Mouse (Mus musculus) cerebellum, adult 8-10 months (tissue): ENCODE data around the gene Gm5751.
"Not testable (repeated sequence)": the region's sequence is repeated elsewhere in the genome, so short reads cannot be mapped to it uniquely, and the experiment has no call there.

ENCODE experiments used
- DNase-seq: peaks from one replicate; pipeline ENCODE4 v3.0.0; 2022

Gene Gm5751

DNA sequence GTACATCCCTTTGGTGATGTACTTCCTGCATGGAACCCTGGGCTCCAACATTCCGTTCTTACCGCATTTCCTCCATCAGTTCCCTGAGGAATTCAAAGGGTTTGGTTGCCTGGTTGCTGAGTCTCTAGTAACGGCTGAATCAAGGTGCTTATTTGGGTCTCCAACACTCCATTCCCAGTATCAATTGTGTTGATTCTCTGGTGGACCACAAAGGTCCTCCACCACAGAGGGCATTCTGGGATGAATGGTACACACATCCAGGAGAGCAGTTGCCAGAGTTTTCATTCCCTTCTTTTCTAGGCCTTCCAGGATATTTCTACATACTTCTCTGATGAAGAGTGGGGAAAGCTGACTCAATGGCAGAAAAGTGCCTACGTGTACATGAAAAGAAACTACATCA, at the start of gene Gm5751:
TSS of gene Gm5751 (plus strand) at position 301 of the 400 bp plus-strand sequence.
- not testable (repeated sequence) for DNase-seq

DNA sequence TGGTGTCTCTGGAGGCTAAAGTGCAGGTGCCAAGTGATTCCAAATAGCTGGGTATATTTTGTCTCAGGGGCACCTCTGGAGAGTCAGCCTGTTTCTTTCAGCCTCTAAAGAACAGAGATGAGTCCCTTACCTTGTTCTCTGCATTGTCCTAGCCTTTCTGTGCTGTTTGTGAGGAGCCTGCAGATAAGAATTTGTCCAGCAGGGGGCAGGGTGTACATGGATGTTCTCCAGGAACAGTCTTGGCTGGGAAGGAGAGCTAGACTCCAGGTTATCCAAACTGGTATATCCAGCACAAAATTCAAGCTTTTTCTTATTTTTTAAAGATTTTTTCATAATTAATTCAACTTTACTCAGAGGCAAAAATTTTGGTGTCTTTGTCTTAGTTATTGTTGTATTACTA, 42.0 kb upstream of the Gm5751 start:
- peak; percentile 35 for DNase-seq

DNA sequence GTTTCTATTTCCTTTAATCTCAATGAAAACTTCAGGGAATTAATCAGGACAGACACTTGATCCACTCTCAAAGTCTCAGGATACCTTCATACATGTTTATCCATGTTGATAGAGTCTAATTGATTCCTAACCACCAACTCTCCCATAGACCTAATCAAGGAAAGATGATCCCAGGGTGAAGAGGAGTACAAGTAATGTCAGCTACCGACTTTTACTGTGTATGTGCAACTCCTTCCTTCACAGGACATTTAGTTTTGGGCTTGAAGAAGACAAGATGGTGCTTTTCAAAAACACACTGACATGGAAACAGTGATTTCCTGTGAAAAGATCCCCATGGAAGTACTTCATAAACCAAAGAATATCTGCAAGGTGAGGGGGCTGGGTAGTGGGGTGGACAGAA, 30.4 kb upstream of the Gm5751 start, which contains the start of gene Gm6592:
TSS of gene Gm6592 (plus strand) at position 301 of the 400 bp plus-strand sequence.
- no peak for DNase-seq

DNA sequence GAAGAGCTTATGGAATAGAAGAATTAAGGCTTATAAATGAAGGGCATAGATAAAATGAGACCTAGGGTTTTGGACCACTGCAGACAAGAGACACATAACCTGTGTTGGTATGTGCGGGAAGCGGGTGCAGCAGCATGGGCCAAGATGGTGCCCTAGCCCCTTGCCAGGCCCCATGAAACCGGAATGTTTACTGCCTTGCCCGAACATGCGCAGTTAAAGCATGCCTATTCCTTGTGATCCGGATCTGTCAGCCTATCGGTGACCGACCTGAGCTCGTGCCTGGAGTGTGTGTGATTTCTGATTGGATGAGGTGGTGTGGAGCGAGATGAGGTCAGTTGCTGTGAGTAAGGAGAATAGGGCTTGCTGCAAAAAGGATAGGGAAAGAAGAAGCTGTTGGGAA, 21.6 kb upstream of the Gm5751 start:
- DNase-seq, result no peak

DNA sequence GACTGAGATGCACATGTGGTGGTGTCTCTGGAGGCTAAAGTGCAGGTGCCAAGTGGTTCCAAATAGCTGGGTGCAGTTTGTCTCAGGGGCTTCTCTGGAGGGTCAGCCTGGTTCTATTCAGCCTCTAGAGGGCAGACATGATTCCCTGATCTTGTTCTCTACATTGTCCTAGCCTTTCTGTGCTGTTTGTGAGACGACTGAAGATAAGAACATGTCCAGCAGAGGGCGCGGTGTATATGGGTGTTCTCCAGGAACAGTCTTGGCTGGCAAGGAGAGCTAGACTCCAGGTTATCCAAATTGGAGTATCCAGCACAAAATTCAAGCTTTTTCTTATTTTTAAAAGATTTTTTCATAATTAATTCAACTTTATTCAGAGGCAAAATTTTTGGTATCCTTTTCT, 9.7 kb upstream of the Gm5751 start:
- DNase-seq, result peak; percentile 16

DNA sequence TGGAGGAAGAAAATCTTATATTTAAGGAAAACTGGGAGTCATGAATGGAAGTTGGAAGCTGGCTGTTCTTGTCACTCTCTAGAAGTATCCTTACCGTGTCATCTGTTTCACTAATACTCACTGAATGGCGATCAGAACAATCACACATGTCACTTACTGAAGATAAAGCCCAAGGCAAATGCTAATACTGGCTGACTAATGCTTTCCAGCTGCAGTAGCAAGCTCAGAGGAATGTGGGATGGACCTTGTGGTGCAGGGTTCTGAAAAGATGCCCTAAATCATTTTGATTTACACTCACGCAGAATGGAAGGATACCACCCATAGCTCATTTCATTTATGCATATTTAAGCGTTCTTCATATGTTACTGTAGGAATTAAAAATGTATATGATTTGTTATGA, 10.3 kb downstream of the Gm5751 start:
- DNase-seq, result no peak

DNA sequence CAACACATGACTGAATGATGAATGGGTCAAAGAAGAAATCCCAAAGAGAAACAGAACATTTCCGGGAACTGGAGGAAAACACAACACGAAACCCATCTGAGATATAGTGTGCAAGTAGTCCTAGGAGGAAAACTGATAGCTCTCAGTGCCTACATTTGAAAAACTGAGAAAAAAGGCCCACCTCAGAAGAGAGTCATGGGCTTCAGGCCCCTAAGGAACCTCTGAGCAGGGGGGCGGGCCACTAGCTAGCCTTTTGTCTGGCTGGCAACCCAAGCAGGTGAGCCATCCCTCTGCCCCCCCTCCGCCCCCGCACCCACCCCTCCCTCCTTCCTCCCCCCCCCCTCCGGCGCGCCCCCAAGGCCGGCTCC, 17.9 kb downstream of the Gm5751 start:
- DNase-seq, result no peak

DNA sequence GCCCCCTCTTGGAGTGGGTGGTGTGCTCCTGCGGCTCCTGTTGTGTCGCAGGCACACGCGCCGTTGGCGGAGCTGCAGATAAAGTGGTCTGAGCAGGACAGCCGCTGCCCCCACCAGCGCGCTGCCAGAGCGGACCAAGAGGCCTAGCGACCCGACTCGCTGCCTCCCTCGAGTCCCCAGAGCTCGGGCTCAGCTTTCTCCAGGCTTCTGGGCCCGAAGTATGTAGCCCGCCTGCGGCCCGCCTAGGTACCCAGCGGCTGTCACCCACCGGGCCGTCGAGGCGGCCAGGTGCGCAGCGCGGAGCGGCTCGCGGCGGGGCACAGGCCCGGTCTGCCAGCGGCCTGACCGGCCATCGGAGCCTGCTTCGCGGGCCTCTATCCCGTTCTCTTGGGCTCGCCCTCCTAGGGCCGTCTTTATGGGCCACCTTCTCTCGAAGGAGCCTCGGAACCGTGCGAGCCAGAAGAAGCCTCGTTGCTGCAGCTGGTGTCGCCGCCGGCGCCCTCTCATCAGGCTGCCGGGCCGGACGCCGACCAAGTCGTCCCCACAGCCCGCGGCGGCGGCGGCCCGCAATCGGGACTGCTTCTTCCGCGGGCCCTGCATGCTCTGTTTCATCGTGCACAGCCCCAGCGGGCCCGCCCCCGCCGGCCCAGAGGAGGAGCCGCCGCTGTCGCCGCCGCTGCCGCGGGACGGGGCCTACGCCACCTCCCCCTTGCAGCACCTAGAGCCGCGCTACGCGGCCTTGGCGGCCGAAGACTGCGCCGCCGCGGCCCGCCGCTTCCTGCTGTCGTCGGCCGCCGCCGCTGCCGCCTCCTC, 18.5 kb downstream of the Gm5751 start, which contains the start of gene B630019K06Rik:
TSS of gene B630019K06Rik (plus strand) at position 40 of the 813 bp plus-strand sequence.
- DNase-seq, result peak; percentile 36

DNA sequence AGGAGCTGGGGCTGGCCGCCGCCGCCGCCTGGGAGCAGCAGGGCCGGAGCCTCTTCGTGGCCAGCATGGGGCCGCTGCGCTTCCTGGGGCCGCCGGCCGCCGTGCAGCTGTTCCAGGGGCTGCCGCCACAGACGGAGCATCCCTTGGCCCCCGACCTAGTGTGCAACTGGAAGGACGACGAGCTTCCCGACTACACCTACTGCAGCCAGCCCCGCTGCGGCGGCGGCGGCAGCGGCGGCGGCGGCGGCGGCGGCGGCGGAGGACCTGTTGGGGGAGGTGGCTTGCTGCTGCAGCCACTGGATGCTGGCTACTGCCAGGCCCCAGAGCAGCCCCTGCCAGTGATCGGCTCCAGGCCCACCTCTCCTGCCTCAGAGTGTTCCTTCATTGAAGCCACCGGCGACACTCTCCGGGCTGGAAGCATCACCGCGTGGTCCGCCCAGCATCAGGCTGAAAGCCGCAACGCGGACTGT, 19.2 kb downstream of the Gm5751 start:
- DNase-seq, result peak; percentile 21

DNA sequence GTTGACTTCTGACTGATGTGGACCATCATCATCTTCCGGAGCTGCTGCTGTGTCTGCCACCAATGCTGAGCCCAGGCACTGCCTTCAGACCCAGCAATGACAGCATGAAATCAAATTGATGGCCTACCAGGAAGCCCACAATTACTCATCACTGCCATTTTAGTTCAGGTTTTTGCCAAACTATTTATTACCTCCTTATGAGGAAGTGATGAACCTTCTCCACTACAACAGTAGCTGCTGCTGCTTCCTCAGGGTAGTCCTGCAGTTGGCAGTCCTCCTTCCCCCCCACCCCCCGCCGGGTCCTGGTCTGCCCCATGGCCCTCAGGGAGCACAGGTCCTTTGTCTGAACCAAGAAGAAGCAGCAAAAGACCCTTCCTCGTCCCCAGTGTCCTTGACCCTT, 26.8 kb downstream of the Gm5751 start:
- no peak for DNase-seq

DNA sequence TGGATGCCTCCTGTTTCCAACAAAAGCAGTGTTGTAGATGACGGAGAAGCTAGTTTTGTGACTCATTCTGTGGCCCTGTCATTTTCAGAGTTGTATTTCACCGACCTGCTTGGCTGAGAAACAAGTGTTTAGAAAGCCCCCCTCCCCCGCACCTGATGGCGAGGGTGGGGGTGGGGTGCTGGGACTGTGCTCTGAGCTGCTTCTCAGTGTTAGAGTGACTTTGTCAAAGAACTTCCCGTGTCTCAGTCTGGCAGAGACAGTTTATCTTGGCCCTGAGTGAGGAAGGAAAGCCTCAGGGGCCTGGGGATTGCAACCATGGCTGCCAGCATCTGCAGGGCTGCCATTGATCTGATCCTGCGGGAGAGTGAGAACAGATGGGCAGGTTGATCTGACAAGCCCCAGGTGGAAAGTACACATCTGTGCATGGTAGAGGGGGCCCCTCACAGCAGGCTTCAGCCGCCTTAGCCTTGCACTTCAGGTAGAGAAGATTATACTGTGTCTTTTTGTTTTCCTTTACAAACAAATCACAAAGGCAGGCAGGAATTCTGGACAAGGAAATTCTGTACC, 27.9 kb downstream of the Gm5751 start:
- no peak for DNase-seq

DNA sequence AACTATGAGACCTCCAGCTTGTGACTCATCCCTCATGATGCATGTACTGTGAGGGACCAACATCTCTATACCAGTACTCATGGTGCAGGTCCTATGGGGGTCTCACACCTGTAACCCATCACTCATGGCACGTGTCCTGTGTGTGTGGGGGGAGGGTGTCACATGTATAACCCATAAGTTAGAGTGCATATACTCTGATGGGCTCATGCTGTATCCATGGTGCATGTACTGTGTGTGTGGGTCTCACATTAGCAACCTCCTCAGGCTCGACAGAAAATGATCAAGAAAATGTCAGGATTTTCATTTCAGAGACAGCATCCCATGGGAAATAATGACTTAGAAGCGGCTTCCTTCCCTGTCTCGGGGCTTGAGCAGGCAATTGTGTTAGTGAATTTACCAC, 47.0 kb downstream of the Gm5751 start:
- no peak for DNase-seq

DNA sequence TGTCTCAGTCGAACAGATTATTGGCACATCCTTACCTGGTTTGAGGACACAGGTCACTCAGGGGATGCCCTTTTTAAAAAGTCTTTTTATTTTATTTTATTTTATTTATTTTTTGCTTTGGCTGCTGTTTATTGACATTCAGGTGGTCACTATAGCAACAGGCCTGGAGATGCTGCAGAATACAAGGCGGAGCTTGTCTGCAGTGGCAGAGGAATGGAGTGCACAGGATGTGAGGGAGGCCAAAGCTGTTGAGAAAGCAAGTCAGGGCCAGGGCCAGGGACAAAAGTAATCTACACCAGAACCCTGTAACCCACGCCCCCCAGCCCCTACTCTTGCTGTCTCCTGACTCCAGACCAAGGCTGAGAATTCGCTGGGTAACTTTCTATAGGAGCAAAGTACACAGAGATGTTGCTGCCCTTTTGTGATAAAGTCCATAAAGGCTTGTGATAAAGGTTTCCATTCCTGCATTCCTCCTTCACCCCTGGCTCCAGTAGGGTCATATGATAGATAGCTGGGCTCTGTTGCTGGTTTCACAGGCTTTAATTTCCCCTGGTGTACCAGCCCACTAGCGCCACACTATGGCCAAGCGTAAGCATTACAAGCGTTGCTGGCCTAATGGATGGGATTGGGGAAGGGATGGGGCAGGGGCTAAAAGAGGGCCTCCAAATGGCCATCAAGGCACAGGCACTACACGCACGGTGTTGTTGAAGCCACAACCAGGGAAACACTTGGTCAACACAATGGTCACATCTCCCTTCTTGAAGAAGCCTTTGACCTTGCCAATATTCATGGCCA, 48.0 kb downstream of the Gm5751 start:
- DNase-seq, result no peak

DNA sequence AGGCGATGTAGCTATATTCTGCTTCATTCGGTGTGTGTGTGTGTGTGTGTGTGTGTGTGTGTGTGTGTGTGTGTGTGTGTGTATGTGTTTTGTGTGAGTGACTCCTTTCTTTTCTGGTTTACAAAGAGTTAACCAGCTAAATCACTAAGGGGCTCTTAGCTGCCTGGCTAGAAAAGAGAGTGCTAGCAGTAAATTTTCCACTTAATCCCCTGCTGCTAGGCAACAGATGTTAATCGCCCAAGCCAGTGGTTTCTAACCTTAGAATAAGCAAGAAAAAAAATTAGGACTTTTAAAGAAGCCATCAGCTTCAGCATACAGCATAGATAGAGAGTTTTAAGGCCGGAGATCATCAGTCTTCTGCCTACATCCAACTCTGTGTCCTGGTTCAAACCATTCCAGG, 53.3 kb downstream of the Gm5751 start:
- DNase-seq, result no peak
